Mouse (Mus musculus): Measurements from ENCODE around the gene Skint2. TPM values are rescaled to one million over a fixed set of nuclear protein-coding genes. Genes with fewer than 3 reads are reported as not detected.

Gene Skint2
- not detected in 2 replicates for polyA plus RNA-seq (2014; fragmentation: Nextera tagmentation; extraction: Ambion mirVana)

- H3K4me2 ChIP-seq (ENCODE audit: low read depth, low read length, severe bottlenecking): no peak within 1 kb of the TSS
- no peak within 1 kb of the TSS for H3K9ac ChIP-seq (ENCODE audit: low read length)
- WGBS: 80% methylated on average over 2 of the region's 2 CpGs
- no peak within 1 kb of the TSS for H3K27ac ChIP-seq (ENCODE audit: low read depth, low read length)
- no peak within 1 kb of the TSS for H3K4me3 ChIP-seq (ENCODE audit: low read depth, low read length)
- ATAC-seq (replicated peaks; ENCODE audit: low FRiP score): no peak
- no peaks in the 10 kb centered on the region for H3K36me3 ChIP-seq (ENCODE audit: control insufficient read depth, insufficient read depth, low read length)
- DNase-seq (ENCODE audit: low spot score): no peak
- H3K9me3 ChIP-seq (ENCODE audit: control insufficient read depth, low read length): no peaks in the 10 kb centered on the region
- H3K27me3 ChIP-seq (ENCODE audit: control insufficient read depth, insufficient read depth, low read length): no peaks in the 10 kb centered on the region
- H3K4me1 ChIP-seq (replicated peaks; ENCODE audit: control insufficient read depth, insufficient read depth, low read length): no peaks in the 10 kb centered on the region
Measured at GRCm38 (mm10) chr4:112556894-112557293, at the start of gene Skint2. Gene Skint2 (plus strand): TSS chr4:112557194.

Other genes with a start within 250 kb of the Skint2 start
- gene Skint9, start 123.2 kb upstream of the Skint2 start, polyA plus RNA-seq (2014; fragmentation: Nextera tagmentation; extraction: Ambion mirVana): not detected in 2 replicates
- not detected in 2 replicates for gene Skint10, start 217.7 kb downstream of the Skint2 start, polyA plus RNA-seq (2014; fragmentation: Nextera tagmentation; extraction: Ambion mirVana)